Mouse (Mus musculus): ENCODE results near the gene Palb2.
"Not testable (repeated sequence)": the region's sequence is repeated elsewhere in the genome, so short reads cannot be mapped to it uniquely, and the experiment has no call there.

The Palb2 gene

DNA sequence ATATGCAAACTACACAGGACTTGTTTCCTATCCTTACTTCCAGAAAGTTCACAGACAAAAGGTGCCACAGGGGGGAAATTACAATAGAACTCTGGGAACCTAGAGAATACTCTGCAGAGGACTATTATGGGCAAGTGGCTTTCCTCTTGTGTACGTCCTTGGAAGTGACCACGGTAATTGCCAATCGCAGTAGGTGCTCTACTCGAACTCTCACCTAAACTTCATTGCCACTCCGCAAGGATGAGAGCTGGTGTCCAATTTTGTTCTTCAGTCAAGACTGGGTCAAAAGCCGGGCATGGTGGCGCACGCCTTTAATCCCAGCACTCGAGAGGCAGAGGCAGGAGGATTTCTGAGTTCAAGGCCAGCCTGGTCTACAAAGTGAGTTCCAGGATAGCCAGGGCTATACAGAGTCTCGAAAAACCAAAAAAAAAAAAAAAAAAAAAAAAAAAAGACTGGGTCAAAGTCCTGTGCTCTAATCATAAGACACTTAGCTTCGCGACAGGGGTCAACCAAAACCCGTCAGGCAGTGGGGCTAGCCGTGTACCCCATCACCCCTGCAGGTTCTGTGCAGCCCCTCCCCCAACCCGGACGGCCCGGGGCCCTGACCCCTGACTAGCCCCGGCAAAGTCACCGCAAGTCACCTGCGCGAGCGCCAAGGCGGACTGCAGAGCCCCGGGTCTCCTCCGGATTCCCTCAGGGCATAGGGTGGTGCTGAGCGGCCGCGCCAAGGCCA lies 31.6 kb downstream of the Palb2 start:
- in situ Hi-C loops (cut with MboI; ENCODE audit: low sequenced_read_pairs) = not testable (repeated sequence)

DNA sequence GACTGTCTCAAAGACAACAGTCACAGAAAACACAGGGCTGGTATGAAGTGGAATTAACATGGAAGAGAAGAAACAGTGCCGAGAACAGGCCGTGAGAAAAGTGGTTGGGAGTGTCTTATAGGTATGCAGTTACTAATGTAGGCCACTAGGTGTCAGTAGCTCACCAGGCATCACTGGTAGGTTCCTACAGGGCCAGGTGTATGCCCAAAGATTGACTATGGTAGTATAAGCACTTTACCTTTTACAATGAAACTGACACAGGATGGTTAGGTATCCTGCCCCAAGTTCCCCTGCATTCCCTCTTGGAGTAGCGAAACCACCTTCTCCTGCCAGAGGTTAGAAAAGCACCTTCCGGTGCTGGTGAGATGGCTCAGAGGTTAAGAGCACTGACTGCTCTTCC lies 33.6 kb downstream of the Palb2 start:
- in situ Hi-C loops (cut with MboI; ENCODE audit: low sequenced_read_pairs) = no loop called here

DNA sequence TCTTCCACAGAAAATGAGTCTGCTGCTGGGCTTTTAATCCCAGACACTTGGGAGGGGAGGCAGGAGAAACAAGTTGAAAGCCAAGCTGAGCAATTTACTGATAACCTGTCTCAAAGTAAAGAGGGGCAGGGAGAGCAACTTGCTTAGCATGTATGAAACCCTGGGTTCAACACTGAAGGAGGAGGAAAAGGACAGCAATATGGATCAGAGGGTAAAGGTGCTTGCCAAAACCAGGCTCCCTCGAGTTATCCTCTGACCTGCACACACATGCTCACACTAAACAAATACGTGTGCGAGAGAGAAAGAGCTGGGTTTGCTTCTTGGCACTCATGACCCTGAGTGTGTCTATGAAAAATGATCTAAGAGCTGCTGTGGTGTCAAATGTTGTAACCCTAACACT lies 34.8 kb downstream of the Palb2 start:
- in situ Hi-C loops (cut with MboI; ENCODE audit: low sequenced_read_pairs) = no loop called here

DNA sequence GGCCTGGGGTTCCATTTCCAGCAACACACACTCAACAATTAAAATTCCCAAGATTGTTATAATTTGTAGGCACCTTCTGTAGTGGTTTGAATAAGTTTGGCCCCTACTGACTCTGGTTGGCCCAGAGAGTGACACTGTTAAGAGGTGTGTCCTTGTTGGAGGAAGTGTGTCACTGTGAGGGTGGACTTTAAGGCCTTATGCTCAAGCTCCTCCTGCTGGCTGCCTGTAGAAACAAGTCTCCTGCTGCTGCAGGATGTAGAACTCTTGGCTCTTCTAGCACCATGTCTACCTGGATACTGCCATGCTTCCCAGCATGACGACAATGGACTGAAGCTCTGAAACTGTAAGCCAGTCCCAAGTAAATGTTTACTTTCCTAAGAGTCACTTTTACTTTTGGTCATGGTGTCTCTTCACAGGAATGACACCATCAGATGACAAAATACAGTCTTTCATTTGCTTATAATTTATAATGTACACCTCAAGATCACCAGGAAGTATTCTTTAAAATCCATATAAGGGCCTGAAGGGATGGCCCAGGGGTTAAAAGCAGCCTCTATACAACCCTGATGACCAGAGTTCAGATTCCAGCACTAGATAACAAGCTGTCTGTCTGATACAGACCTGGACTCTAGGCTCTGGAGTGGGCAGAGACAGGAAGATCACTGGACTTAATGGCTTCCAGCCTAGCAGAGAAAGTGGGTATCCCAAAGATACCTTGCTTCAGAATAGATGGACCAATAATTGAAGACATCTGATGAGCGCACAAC lies 38.0 kb downstream of the Palb2 start:
- in situ Hi-C loops (cut with MboI; ENCODE audit: low sequenced_read_pairs) = no loop called here

DNA sequence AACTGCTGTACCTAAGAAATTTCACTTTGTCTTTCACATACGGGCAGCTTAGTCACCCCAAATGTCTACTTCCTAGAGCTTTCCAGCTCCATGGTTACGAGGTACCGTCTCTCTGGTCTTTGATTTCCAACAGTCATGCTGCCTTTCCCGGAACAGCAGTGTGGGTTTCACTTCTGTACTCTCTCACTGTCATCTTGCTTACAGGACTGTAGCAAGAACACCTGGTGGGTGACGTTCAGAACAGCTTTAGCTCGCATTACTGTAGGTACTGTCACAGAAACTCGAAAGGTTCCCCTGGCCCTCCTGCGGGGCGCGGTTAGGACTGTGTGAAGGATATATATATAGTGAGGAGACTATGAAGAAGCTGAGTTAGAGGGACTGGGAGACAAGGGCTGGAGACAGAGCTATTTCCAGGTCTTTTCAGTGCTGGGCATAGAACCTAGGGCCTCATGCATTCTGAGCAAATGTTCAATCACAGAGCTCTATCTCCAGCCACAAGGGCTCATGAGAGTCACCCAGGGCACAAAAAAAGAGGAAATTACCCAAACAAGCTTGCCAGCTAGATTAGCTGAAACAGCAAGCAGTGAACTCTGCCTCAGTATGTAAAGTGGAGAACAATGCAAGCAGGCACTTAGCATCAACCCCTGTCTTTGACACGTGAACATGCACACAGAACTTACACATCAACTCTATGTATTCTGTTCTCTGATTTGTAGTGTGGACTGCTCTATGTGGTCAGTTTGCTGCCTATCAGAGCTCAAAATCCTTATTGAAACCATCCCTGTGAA lies 45.4 kb downstream of the Palb2 start:
- in situ Hi-C loops (cut with MboI; ENCODE audit: low sequenced_read_pairs) = no loop called here

DNA sequence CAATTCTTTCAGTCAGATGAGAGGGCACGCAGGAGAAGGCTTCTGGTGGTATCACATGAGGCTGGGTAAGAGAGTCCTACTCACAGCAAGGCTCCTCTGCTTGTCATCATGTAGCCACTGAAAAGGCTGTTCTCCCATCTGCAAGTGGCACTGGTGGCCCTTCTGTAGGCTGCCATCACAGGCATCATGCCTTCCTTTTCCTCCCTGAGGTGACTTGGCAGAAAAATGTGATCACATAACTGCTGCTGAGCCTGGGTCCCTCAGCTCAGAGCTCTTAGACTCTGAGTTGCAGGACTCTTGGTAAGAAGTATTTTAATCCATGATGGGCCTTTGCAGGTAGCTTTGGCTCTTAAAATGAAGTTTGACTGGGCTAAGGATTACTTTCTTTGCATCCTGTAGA lies 51.7 kb downstream of the Palb2 start:
- in situ Hi-C loops (cut with MboI; ENCODE audit: low sequenced_read_pairs) = no loop called here

DNA sequence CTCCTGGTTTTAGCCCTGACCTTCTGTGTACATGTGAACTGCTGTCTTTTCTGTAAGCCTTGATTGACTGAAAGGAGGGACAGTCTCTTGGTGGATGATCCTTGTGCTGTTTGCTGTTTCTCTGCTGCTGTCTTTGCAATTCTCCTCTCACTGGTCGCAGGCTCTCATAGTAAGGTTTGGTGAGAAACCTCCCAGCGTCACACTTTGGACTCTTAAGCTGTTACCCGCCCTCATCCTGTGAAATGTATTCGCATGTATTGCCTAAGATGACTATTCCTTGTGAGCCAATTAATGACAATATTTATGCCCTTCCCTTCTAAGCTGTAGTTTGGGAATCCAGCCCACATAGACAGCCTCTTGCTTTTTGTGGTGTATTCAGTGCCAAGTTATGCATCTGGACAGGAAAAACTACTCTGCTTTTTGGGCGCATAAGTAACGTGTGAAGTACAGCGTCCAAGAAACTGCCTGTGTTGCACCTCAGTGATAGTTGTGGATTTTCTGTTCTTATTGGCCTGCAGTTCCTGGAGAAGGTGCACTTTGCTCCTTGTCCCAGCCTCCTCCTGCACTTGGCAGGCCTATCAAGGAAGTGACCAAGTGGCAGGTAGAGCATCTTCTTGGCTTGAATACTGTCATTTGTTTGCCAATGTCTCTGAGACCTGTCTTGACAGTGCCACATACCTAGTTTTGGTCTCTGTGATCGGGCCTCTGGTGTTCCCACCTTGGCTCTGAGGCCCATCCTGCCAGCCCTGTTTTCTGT lies 52.8 kb downstream of the Palb2 start:
- in situ Hi-C loops (cut with MboI; ENCODE audit: low sequenced_read_pairs) = no loop called here

DNA sequence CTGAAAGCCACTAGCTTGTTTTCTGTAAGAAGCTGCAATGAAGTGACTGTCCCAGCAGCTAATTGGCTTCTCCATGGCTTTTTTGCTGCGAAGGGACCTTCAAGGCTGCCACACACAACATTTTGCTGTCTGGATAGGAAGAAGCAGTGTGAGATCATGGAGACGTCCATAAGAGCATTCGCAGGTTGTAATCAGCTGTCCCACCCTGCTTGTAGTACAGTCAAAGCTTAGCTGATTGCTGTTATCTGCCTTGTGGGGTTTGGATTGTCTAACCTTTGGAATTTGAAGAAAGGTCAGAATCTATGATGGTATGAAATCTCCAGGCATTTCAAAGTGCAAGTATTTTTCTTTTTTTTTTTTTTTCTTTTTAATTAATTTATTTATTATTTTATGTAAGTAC lies 58.4 kb downstream of the Palb2 start:
- in situ Hi-C loops (cut with MboI; ENCODE audit: low sequenced_read_pairs) = no loop called here

DNA sequence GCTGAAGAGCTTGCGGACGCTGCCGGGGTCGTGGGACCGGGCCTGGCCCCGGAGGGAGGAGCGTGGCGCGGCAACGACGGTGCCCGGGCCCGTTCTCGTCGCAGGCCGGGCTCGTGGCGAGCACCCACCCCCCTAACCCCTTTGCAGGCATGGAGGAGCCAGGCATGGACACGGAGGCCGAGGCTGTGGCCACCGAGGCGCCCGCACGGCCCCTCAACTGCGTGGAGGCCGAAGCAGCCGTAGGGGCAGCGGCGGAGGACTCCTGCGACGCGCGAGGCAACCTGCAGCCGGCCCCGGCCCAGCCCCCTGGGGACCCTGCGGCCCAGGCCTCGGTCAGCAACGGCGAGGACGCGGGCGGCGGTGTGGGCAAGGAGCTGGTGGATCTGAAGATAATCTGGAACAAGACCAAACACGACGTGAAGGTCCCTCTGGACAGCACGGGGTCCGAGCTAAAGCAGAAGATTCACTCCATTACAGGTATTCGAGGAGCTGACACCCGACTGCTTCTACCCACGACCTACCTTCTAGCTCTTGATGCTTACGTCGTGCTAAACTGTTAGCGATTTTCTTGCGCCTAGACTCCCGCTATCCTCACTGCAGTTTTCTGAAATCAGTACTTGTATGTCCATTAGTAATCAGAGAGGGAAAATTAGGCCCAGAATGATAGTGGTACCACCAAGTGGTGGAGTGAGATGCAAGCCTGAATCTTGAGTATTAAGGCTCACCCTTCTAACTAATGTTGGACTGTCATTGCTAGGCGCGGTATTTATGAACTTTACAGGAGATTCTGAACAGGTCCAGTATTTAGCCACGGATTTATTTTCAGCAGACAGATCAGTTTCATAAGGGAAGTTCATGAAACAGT lies 65.0 kb downstream of the Palb2 start:
- in situ Hi-C loops (cut with MboI; ENCODE audit: low sequenced_read_pairs) = no loop called here

DNA sequence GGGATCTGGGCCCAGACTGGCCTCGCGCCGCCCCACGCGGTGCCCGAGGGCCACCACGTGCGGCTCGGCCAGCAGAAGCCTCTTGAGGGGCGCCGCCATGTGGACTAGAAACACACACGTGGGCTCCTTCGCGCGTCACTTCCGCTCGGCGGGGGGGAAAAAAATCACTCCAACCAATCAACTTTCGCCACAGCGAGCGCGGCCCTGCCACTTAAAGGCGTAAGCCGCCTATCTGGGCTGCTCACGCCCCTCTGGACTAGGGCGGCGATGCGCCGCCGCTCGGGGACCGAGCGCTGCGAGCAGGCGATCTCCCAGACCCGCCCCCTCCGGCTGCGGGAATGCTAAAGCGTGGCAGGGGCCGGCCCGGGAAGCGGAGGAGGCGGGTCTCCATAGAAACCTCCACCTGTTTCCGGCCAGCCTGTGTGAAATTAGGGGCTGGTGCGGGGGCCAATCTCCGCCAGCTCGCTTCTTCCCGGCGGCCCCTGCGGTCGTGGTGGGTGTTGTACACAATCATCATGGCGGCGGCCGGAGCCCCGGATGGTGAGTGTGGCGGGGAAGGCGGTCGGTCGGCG lies 65.8 kb downstream of the Palb2 start, which contains the start of the genes Ubfd1 and Ears2:
Ubfd1 (plus strand) TSS at position 231 of the 572 bp plus-strand sequence.
Ears2 (minus strand) TSS at position 319 of the 572 bp plus-strand sequence.
- in situ Hi-C loops (cut with MboI; ENCODE audit: low sequenced_read_pairs) = no loop called here

DNA sequence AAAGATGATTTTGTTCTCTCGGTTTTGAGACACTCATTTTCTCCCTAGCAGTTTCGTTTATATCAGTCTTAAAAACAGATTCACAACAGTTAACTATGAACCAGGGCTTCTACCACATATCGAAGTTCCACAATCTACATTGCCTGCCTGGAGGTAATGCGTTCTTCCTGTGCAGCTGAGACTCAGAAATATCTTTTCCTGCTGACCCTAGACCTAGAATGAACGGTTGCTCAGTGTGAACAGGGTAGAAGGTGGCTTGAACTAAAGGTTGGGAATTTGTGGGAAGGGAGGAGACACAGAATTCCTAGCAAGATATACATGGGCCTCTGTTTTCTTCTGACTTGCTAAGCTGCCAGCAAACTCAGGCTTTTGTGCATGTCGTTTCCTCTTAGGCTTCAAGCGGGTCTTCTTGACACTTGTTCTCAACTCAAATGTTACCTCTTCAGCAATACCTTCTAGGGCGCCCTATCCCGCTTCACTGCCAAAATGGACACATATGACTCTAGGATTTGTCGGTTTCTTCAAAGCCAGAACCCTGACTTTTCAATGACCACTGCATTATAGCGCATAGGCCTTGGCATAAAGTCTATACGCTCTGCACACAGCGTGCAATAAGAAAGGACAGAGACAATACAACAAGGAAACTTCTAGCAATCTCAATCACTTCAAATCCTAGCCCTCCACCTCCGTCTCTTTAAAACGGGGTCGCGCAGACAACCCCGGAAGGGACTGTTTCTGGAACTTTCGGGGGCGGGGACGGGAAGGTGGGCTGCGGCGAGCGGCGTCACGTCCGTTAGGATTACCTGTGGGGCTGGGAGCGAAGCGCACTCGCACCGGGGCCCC lies 66.5 kb downstream of the Palb2 start:
- in situ Hi-C loops (cut with MboI; ENCODE audit: low sequenced_read_pairs) = no loop called here

DNA sequence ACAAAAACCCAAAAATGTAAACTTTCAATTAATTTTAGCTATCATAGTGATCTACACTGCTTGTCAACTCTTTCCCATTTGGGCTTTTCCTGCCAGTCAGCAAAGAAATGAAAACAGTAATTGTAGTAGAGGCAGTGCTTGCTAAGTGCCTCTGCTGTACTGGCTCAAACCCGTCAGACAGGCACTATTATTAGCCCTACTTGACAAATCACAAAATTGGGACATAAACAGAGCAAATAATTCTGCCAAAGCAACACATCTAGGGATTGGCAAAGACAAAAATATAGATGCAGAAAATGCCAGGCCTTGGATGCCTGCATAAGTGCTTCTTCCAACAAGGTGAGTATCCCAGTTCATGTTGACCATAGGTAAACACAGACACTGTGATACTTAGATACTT lies 67.1 kb downstream of the Palb2 start:
- in situ Hi-C loops (cut with MboI; ENCODE audit: low sequenced_read_pairs) = no loop called here
